Mouse (Mus musculus): ENCODE results near the gene Pard3b.
A peak's percentile ranks its signal among the peaks of the same experiment; 100 is the strongest.

The Pard3b gene

GRCm38 (mm10) chr1:61711523-61711922, 72.9 kb downstream of the Pard3b start:
- no peaks in the 10 kb centered on the region for H3K27me3 ChIP-seq (ENCODE audit: insufficient read depth, low read length)
- H3K9me3 ChIP-seq (ENCODE audit: low read length), result no peaks in the 10 kb centered on the region
- TF ChIP-seq POU5F1 (IDR thresholded peaks at IDR 0.05; ENCODE audit: borderline replicate concordance, low read length), result no peak
- TF ChIP-seq NANOG (IDR thresholded peaks at IDR 0.05; ENCODE audit: borderline replicate concordance, low read length), result no peak
- TF ChIP-seq CTCF (conservative IDR thresholded peaks at IDR 0.05; ENCODE audit: low read length), result no peak
- peaks cover 10% of the 10 kb centered on the region for H3K4me1 ChIP-seq (replicated peaks; ENCODE audit: low read depth, low read length)
- no peaks in the 10 kb centered on the region for H3K36me3 ChIP-seq (ENCODE audit: insufficient read depth, low read length)
- no peak overlapping the region for H3K4me3 ChIP-seq (replicated peaks; ENCODE audit: low read length)

- Histone ChIP-seq H3K4me3 (replicated peaks; ENCODE audit: low read length) (no peak overlapping the region), H3K36me3 (ENCODE audit: insufficient read depth, low read length) (no peaks in the 10 kb centered on the region), H3K27me3 (ENCODE audit: insufficient read depth, low read length) (no peaks in the 10 kb centered on the region), H3K4me1 (replicated peaks; ENCODE audit: low read depth, low read length) (no peaks in the 10 kb centered on the region), H3K9me3 (ENCODE audit: low read length) (no peaks in the 10 kb centered on the region)
- TF ChIP-seq NANOG (IDR thresholded peaks at IDR 0.05; ENCODE audit: borderline replicate concordance, low read length) (no peak), POU5F1 (IDR thresholded peaks at IDR 0.05; ENCODE audit: borderline replicate concordance, low read length) (no peak), CTCF (conservative IDR thresholded peaks at IDR 0.05; ENCODE audit: low read length) (no peak)
Observed at GRCm38 (mm10) chr1:61729654-61730053, 91.0 kb downstream of the Pard3b start.

GRCm38 (mm10) chr1:61736550-61736949, 97.9 kb downstream of the Pard3b start:
- TF ChIP-seq POU5F1 (IDR thresholded peaks at IDR 0.05; ENCODE audit: borderline replicate concordance, low read length), result no peak
- no peak for TF ChIP-seq NANOG (IDR thresholded peaks at IDR 0.05; ENCODE audit: borderline replicate concordance, low read length)
- H3K27me3 ChIP-seq (ENCODE audit: insufficient read depth, low read length), result no peaks in the 10 kb centered on the region
- H3K9me3 ChIP-seq (ENCODE audit: low read length), result no peaks in the 10 kb centered on the region
- no peaks in the 10 kb centered on the region for H3K4me1 ChIP-seq (replicated peaks; ENCODE audit: low read depth, low read length)
- H3K4me3 ChIP-seq (replicated peaks; ENCODE audit: low read length), result no peak overlapping the region
- no peaks in the 10 kb centered on the region for H3K36me3 ChIP-seq (ENCODE audit: insufficient read depth, low read length)

- Histone ChIP-seq H3K27me3 (ENCODE audit: insufficient read depth, low read length) (no peaks in the 10 kb centered on the region), H3K4me3 (replicated peaks; ENCODE audit: low read length) (no peak overlapping the region), H3K36me3 (ENCODE audit: insufficient read depth, low read length) (no peaks in the 10 kb centered on the region), H3K4me1 (replicated peaks; ENCODE audit: low read depth, low read length) (no peaks in the 10 kb centered on the region), H3K9me3 (ENCODE audit: low read length) (no peaks in the 10 kb centered on the region)
- TF ChIP-seq POU5F1 (IDR thresholded peaks at IDR 0.05; ENCODE audit: borderline replicate concordance, low read length) (no peak), NANOG (IDR thresholded peaks at IDR 0.05; ENCODE audit: borderline replicate concordance, low read length) (no peak), CTCF (conservative IDR thresholded peaks at IDR 0.05; ENCODE audit: low read length) (no peak)
Observed at GRCm38 (mm10) chr1:61742831-61743230, 104.2 kb downstream of the Pard3b start.

GRCm38 (mm10) chr1:61747481-61747880, 108.9 kb downstream of the Pard3b start:
- TF ChIP-seq CTCF (conservative IDR thresholded peaks at IDR 0.05; ENCODE audit: low read length) (no peak), POU5F1 (IDR thresholded peaks at IDR 0.05; ENCODE audit: borderline replicate concordance, low read length) (no peak), NANOG (IDR thresholded peaks at IDR 0.05; ENCODE audit: borderline replicate concordance, low read length) (no peak)
- Histone ChIP-seq H3K27me3 (ENCODE audit: insufficient read depth, low read length) (no peaks in the 10 kb centered on the region), H3K4me1 (replicated peaks; ENCODE audit: low read depth, low read length) (no peaks in the 10 kb centered on the region), H3K4me3 (replicated peaks; ENCODE audit: low read length) (no peak overlapping the region), H3K9me3 (ENCODE audit: low read length) (no peaks in the 10 kb centered on the region), H3K36me3 (ENCODE audit: insufficient read depth, low read length) (no peaks in the 10 kb centered on the region)

GRCm38 (mm10) chr1:61751008-61751407, 112.4 kb downstream of the Pard3b start:
- Histone ChIP-seq H3K4me3 (replicated peaks; ENCODE audit: low read length) (no peak overlapping the region), H3K4me1 (replicated peaks; ENCODE audit: low read depth, low read length) (no peaks in the 10 kb centered on the region), H3K27me3 (ENCODE audit: insufficient read depth, low read length) (no peaks in the 10 kb centered on the region), H3K36me3 (ENCODE audit: insufficient read depth, low read length) (no peaks in the 10 kb centered on the region), H3K9me3 (ENCODE audit: low read length) (no peaks in the 10 kb centered on the region; the same call in 1 of the 2 replicates)
- TF ChIP-seq POU5F1 (IDR thresholded peaks at IDR 0.05; ENCODE audit: borderline replicate concordance, low read length) (no peak), NANOG (IDR thresholded peaks at IDR 0.05; ENCODE audit: borderline replicate concordance, low read length) (no peak), CTCF (conservative IDR thresholded peaks at IDR 0.05; ENCODE audit: low read length) (no peak)

- H3K4me1 ChIP-seq (replicated peaks; ENCODE audit: low read depth, low read length), result no peaks in the 10 kb centered on the region
- H3K36me3 ChIP-seq (ENCODE audit: insufficient read depth, low read length), result no peaks in the 10 kb centered on the region
- no peak for TF ChIP-seq NANOG (IDR thresholded peaks at IDR 0.05; ENCODE audit: borderline replicate concordance, low read length)
- no peak for TF ChIP-seq POU5F1 (IDR thresholded peaks at IDR 0.05; ENCODE audit: borderline replicate concordance, low read length)
- no peak for TF ChIP-seq CTCF (conservative IDR thresholded peaks at IDR 0.05; ENCODE audit: low read length)
- H3K9me3 ChIP-seq (ENCODE audit: low read length), result no peaks in the 10 kb centered on the region; the same call in 1 of the 2 replicates
- no peaks in the 10 kb centered on the region for H3K27me3 ChIP-seq (ENCODE audit: insufficient read depth, low read length)
- no peak overlapping the region for H3K4me3 ChIP-seq (replicated peaks; ENCODE audit: low read length)
Observed at GRCm38 (mm10) chr1:61756771-61757170, 118.1 kb downstream of the Pard3b start.

GRCm38 (mm10) chr1:61771213-61771612, 132.6 kb downstream of the Pard3b start:
- no peak overlapping the region for H3K4me3 ChIP-seq (replicated peaks; ENCODE audit: low read length)
- no peaks in the 10 kb centered on the region for H3K27me3 ChIP-seq (ENCODE audit: insufficient read depth, low read length)
- TF ChIP-seq CTCF (conservative IDR thresholded peaks at IDR 0.05; ENCODE audit: low read length) (peak; percentile 62), POU5F1 (IDR thresholded peaks at IDR 0.05; ENCODE audit: borderline replicate concordance, low read length) (no peak)
- H3K4me1 ChIP-seq (replicated peaks; ENCODE audit: low read depth, low read length), result no peaks in the 10 kb centered on the region
- no peaks in the 10 kb centered on the region for H3K36me3 ChIP-seq (ENCODE audit: insufficient read depth, low read length)
- no peaks in the 10 kb centered on the region for H3K9me3 ChIP-seq (ENCODE audit: low read length)

GRCm38 (mm10) chr1:61778731-61779130, 140.1 kb downstream of the Pard3b start:
- TF ChIP-seq NANOG (IDR thresholded peaks at IDR 0.05; ENCODE audit: borderline replicate concordance, low read length) (no peak), POU5F1 (IDR thresholded peaks at IDR 0.05; ENCODE audit: borderline replicate concordance, low read length) (no peak), CTCF (conservative IDR thresholded peaks at IDR 0.05; ENCODE audit: low read length) (no peak)
- Histone ChIP-seq H3K4me1 (replicated peaks; ENCODE audit: low read depth, low read length) (no peaks in the 10 kb centered on the region), H3K9me3 (ENCODE audit: low read length) (no peaks in the 10 kb centered on the region), H3K36me3 (ENCODE audit: insufficient read depth, low read length) (no peaks in the 10 kb centered on the region), H3K27me3 (ENCODE audit: insufficient read depth, low read length) (no peaks in the 10 kb centered on the region), H3K4me3 (replicated peaks; ENCODE audit: low read length) (no peak overlapping the region)
